ENCODE assay signal across 11 mouse cellular contexts in genomic region chrX:167227138-167227537, GRCm38 (mm10). TPM values are rescaled to one million over a fixed set of nuclear protein-coding genes. Genes with fewer than 3 reads are reported as not detected.
DNase-seq lines count a peak whose midpoint lies in the region; TF ChIP-seq lines count a peak whose summit lies in the region.
"Had no signal": no experiment of that assay in that cellular context is flagged by ENCODE, and none has a peak within 500 bp of the region (broad histone marks: within the 10 kb centered on the region; RNA-seq: fewer than 3 reads in every experiment).

No protein-coding gene starts in this region.

- TF ChIP-seq EP300 in ES-Bruce4 (IDR thresholded peaks at IDR 0.05; ENCODE audit: insufficient read depth, low read depth, low read length): no peak

- DNase-seq in heart, adult 11 months: peak; percentile 96
- DNase-seq in heart, postnatal 14 days: no peak
- DNase-seq in lung, postnatal 25 days (ENCODE audit: low spot score): peak; percentile 59
- peak; percentile 42 to 71 for DNase-seq in spleen, postnatal 4 days (ENCODE audit: low spot score in 2 of 2)
- no peak for DNase-seq in right cerebral cortex, postnatal 4 days
- DNase-seq in left cerebral cortex, postnatal 10 days (ENCODE audit: extremely low spot score in 1 of 2, low spot score in 2 of 2): no peak
- no peak for DNase-seq in left cerebral cortex, adult 11 months (ENCODE audit: low spot score)

- H3K4me1 ChIP-seq in ES-Bruce4 (ENCODE audit: control insufficient read depth, insufficient read depth, low read length): peaks cover 3% of the 10 kb centered on the region
- H3K4me1 ChIP-seq: limb, embryonic 12.5 days had no signal

- no peaks in the 10 kb centered on the region for H3K27me3 ChIP-seq in ES-Bruce4 (ENCODE audit: control insufficient read depth, insufficient read depth, low read length, poor library complexity, severe bottlenecking)

- no peak for TF ChIP-seq CTCF in ES-Bruce4 (IDR thresholded peaks at IDR 0.05; ENCODE audit: low read depth, low read length)

- no peaks in the 10 kb centered on the region for H3K36me3 ChIP-seq in ES-Bruce4 (ENCODE audit: control insufficient read depth, insufficient read depth, low read length, poor library complexity, severe bottlenecking)
- H3K36me3 ChIP-seq: limb, embryonic 12.5 days had no signal

- no peak for TF ChIP-seq POLR2A in ES-Bruce4 (IDR thresholded peaks at IDR 0.05; ENCODE audit: insufficient read depth, low read length)

- peak overlapping the region; percentile 78 for H3K27ac ChIP-seq in ES-Bruce4 (ENCODE audit: insufficient read depth, low read length)
- H3K27ac ChIP-seq: kidney, postnatal 0 days; limb, embryonic 12.5 days had no signal

- H3K9me3 ChIP-seq in ES-Bruce4 (replicated peaks; ENCODE audit: control insufficient read depth, insufficient read depth, low read length, poor library complexity, severe bottlenecking): no peaks in the 10 kb centered on the region
- H3K9me3 ChIP-seq: limb, embryonic 12.5 days had no signal

- intact Hi-C loops in heart, postnatal 14 days (cut with DNase I): no loop called here
- intact Hi-C loops in left cerebral cortex, postnatal 10 days (cut with DNase I): no loop called here

- H3K4me3 ChIP-seq in ES-Bruce4 (ENCODE audit: low read depth, low read length): peak overlapping the region; percentile 60
- H3K4me3 ChIP-seq: limb, embryonic 12.5 days had no signal

- H3K9ac ChIP-seq in ES-Bruce4 (ENCODE audit: low read depth, poor library complexity, severe bottlenecking): peak overlapping the region; percentile 53; the same call in 1 of the 2 replicates
- H3K9ac ChIP-seq: limb, embryonic 12.5 days had no signal

RNA-seq across cellular contexts. Expression of gene Tmsb4x, which starts 18.0 kb away (rescaled TPM):
- 100 to 1,000 TPM; 543 to 602 TPM for total RNA-seq in heart, postnatal 14 days (2021)
- polyA plus RNA-seq in ES-Bruce4 (2011; ENCODE audit: insufficient read depth, insufficient read length, low read depth, missing spikeins): 543 and 559 TPM in 2 replicates
- 1,000 to 10,000 TPM; 1,429 to 1,477 TPM for total RNA-seq in left cerebral cortex, postnatal 10 days (2021)

RNA-seq across cellular contexts. Expression of gene Tlr8, which starts 37.0 kb away (rescaled TPM):
- total RNA-seq in heart, postnatal 14 days (2021): 1 to 10 TPM; 1.9 to 2.2 TPM
- not detected in 2 replicates for polyA plus RNA-seq in ES-Bruce4 (2011; ENCODE audit: insufficient read depth, insufficient read length, low read depth, missing spikeins)
- total RNA-seq in left cerebral cortex, postnatal 10 days (2021): under 1 TPM; 0.26 to 0.51 TPM
- polyA plus RNA-seq: C2C12 had no signal

Comparison
In these comparisons a context has a peak if more than half of its experiments do, and no peak if none do; other contexts are left out.
1. DNase-seq: peak in heart, adult 11 months (single experiment), lung, postnatal 25 days (single experiment) and spleen, postnatal 4 days (2 of 2); none in heart, postnatal 14 days (0 of 2), right cerebral cortex, postnatal 4 days (single experiment), left cerebral cortex, postnatal 10 days (0 of 2) and left cerebral cortex, adult 11 months (single experiment).